Mouse (Mus musculus): Measurements from ENCODE around the gene Stx12. TPM values are rescaled to one million over a fixed set of nuclear protein-coding genes. Genes with fewer than 3 reads are reported as not detected.

The Stx12 gene
- polyA plus RNA-seq, 1 experiment from 2014 or later, result 54.3 TPM

DNA sequence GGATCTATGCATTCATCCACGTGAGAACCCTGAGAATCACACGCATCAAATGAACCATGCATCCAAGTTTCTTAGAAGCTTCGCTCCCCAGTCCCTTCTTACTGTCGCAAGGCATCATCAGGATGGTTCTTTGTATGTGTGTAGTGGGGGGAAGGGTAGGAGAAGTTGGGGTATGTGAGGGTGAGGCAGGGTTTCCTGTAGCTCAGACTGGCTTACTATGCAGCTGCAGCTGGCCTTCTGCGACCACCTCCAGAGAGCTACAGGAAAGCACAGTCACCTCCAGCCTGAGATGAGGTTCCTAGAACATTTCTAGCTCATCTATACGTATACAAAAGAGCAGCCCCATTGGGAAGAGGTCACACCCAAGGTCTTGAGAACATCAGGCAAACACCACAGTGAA is 27.8 kb upstream of the Stx12 start:
- no peaks in the 10 kb centered on the region for H3K4me1 ChIP-seq (ENCODE audit: control insufficient read depth, insufficient read depth, low read length)
- H3K9me3 ChIP-seq (ENCODE audit: control insufficient read depth, low read length), result no peaks in the 10 kb centered on the region
- H3K4me2 ChIP-seq (ENCODE audit: low read depth, low read length), result no peak overlapping the region
- no peak for ATAC-seq
- no peak overlapping the region for H3K27ac ChIP-seq (ENCODE audit: low read length)
- peaks cover 19% of the 10 kb centered on the region for H3K36me3 ChIP-seq (ENCODE audit: control insufficient read depth, insufficient read depth, low read length)
- no peaks in the 10 kb centered on the region for H3K27me3 ChIP-seq (replicated peaks; ENCODE audit: control insufficient read depth, insufficient read depth, low read length)
- WGBS, result 92% methylated on average over 6 of the region's 6 CpGs
- no peak overlapping the region for H3K4me3 ChIP-seq (ENCODE audit: low read length)
- no peak overlapping the region for H3K9ac ChIP-seq (ENCODE audit: low read depth, low read length)

- Histone ChIP-seq H3K27ac (ENCODE audit: low read length) (no peak overlapping the region), H3K4me3 (ENCODE audit: low read length) (no peak overlapping the region), H3K4me2 (ENCODE audit: low read depth, low read length) (no peak overlapping the region), H3K9me3 (ENCODE audit: control insufficient read depth, low read length) (no peaks in the 10 kb centered on the region), H3K36me3 (ENCODE audit: control insufficient read depth, insufficient read depth, low read length) (peaks cover 5% of the 10 kb centered on the region), H3K4me1 (ENCODE audit: control insufficient read depth, insufficient read depth, low read length) (no peaks in the 10 kb centered on the region), H3K27me3 (replicated peaks; ENCODE audit: control insufficient read depth, insufficient read depth, low read length) (no peaks in the 10 kb centered on the region), H3K9ac (ENCODE audit: low read depth, low read length) (no peak overlapping the region)
- ATAC-seq, result no peak
- 91% methylated on average over 5 of the region's 5 CpGs for WGBS
These were observed 21.6 kb upstream of the Stx12 start for GRCm38 (mm10) chr4:132905843-132906360.

GRCm38 (mm10) chr4:132904765-132905309 is 20.5 kb upstream of the Stx12 start:
- no peaks in the 10 kb centered on the region for H3K9me3 ChIP-seq (ENCODE audit: control insufficient read depth, low read length)
- H3K4me3 ChIP-seq (ENCODE audit: low read length), result no peak overlapping the region
- H3K4me2 ChIP-seq (ENCODE audit: low read depth, low read length), result no peak overlapping the region
- H3K36me3 ChIP-seq (ENCODE audit: control insufficient read depth, insufficient read depth, low read length), result peaks cover 4% of the 10 kb centered on the region; the same call in 1 of the 2 replicates
- no peak for ATAC-seq
- H3K4me1 ChIP-seq (ENCODE audit: control insufficient read depth, insufficient read depth, low read length), result no peaks in the 10 kb centered on the region
- H3K27me3 ChIP-seq (replicated peaks; ENCODE audit: control insufficient read depth, insufficient read depth, low read length), result no peaks in the 10 kb centered on the region
- H3K9ac ChIP-seq (ENCODE audit: low read depth, low read length), result no peak overlapping the region
- H3K27ac ChIP-seq (ENCODE audit: low read length), result peak overlapping the region; percentile 55; the same call in 1 of the 2 replicates
- WGBS, result 55% methylated on average over 9 of the region's 9 CpGs

GRCm38 (mm10) chr4:132904071-132904470 is 19.8 kb upstream of the Stx12 start:
- H3K9ac ChIP-seq (ENCODE audit: low read depth, low read length), result no peak overlapping the region
- no peaks in the 10 kb centered on the region for H3K4me1 ChIP-seq (ENCODE audit: control insufficient read depth, insufficient read depth, low read length)
- no peak for ATAC-seq
- H3K4me3 ChIP-seq (ENCODE audit: low read length), result no peak overlapping the region
- no peaks in the 10 kb centered on the region for H3K9me3 ChIP-seq (ENCODE audit: control insufficient read depth, low read length)
- 88% methylated on average over 2 of the region's 2 CpGs for WGBS
- peaks cover 4% of the 10 kb centered on the region; the same call in 1 of the 2 replicates for H3K36me3 ChIP-seq (ENCODE audit: control insufficient read depth, insufficient read depth, low read length)
- H3K4me2 ChIP-seq (ENCODE audit: low read depth, low read length), result no peak overlapping the region
- H3K27me3 ChIP-seq (replicated peaks; ENCODE audit: control insufficient read depth, insufficient read depth, low read length), result no peaks in the 10 kb centered on the region
- no peak overlapping the region for H3K27ac ChIP-seq (ENCODE audit: low read length)

DNA sequence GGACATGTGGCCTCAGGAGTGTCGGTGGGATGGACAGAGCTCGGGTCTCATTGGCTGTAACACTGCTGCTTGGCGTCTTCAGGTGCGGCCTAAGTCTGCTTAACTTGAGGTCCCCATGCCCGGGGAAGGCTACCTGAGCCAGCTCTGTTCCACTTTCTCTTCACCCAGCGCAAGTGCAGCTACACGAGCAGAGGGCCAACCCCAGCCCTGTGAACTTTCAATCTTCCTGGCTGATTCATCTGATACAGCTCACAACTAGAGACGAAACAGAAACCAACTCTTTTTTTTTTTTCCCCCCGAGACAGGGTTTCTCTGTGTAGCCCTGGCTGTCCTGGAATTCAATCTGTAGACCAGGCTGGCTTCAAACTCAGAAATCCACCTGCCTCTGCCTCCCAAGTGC is 13.9 kb upstream of the Stx12 start:
- H3K9ac ChIP-seq (ENCODE audit: low read depth, low read length), result no peak overlapping the region
- 77% methylated on average over 9 of the region's 9 CpGs for WGBS
- H3K4me3 ChIP-seq (ENCODE audit: low read length), result no peak overlapping the region
- H3K36me3 ChIP-seq (ENCODE audit: control insufficient read depth, insufficient read depth, low read length), result no peaks in the 10 kb centered on the region
- no peak for ATAC-seq
- H3K27me3 ChIP-seq (replicated peaks; ENCODE audit: control insufficient read depth, insufficient read depth, low read length), result no peaks in the 10 kb centered on the region
- no peaks in the 10 kb centered on the region for H3K9me3 ChIP-seq (ENCODE audit: control insufficient read depth, low read length)
- H3K4me1 ChIP-seq (ENCODE audit: control insufficient read depth, insufficient read depth, low read length), result no peaks in the 10 kb centered on the region
- no peak overlapping the region for H3K27ac ChIP-seq (ENCODE audit: low read length)
- H3K4me2 ChIP-seq (ENCODE audit: low read depth, low read length), result no peak overlapping the region

DNA sequence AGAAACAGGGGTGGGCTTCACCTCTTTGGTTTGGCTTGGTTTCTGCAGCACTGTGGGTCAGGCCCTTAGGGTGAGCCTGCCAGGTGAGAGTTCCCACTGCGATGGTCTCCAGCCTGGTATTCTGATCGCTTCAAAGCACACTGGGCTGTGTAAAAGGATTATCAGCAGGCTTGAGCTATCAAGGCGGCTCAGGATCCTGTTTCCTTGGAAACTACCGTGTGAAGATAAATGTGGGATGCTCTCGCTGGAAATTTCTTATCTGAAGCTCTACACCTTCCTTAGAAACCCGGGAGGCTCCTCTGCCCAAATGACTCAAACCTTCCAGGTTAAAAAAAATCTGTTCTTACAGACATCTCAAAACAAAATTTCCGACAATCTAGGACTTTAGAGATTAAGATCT is 10.1 kb upstream of the Stx12 start:
- H3K4me3 ChIP-seq (ENCODE audit: low read length), result no peak overlapping the region
- H3K9ac ChIP-seq (ENCODE audit: low read depth, low read length), result no peak overlapping the region
- no peak overlapping the region for H3K27ac ChIP-seq (ENCODE audit: low read length)
- ATAC-seq, result no peak
- no peak overlapping the region for H3K4me2 ChIP-seq (ENCODE audit: low read depth, low read length)
- H3K27me3 ChIP-seq (replicated peaks; ENCODE audit: control insufficient read depth, insufficient read depth, low read length), result no peaks in the 10 kb centered on the region
- no peaks in the 10 kb centered on the region for H3K4me1 ChIP-seq (ENCODE audit: control insufficient read depth, insufficient read depth, low read length)
- no peaks in the 10 kb centered on the region for H3K9me3 ChIP-seq (ENCODE audit: control insufficient read depth, low read length)
- 17% methylated on average over 7 of the region's 7 CpGs for WGBS
- no peaks in the 10 kb centered on the region for H3K36me3 ChIP-seq (ENCODE audit: control insufficient read depth, insufficient read depth, low read length)

DNA sequence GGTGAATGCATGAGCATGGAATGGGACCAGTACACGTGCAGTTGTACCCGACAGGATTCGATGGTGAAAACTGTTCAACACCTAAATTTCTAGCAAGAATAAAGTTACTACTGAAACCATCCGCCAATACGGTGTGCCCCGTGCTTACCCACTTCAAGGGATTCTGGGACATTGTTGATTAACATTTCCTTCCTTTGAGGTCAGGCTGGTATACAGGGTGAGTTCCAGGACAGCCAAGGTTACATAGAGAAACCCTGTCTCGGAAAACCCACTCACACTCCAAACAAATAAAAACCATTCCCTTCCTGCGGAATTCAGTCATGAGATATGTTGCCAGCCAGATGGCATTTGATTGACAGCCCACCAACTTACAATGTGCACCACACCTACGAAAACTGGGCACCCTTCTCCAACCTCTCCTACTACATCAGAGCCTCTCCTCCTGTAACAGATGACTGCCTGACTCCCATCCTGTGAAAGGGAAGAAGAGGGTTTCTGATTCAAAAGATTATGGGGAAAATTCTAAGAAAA is 600 bp upstream of the Stx12 start:
- no peaks in the 10 kb centered on the region for H3K36me3 ChIP-seq (ENCODE audit: control insufficient read depth, insufficient read depth, low read length)
- peaks cover 11% of the 10 kb centered on the region for H3K4me1 ChIP-seq (ENCODE audit: control insufficient read depth, insufficient read depth, low read length)
- no peaks in the 10 kb centered on the region for H3K27me3 ChIP-seq (replicated peaks; ENCODE audit: control insufficient read depth, insufficient read depth, low read length)
- no peaks in the 10 kb centered on the region for H3K9me3 ChIP-seq (ENCODE audit: control insufficient read depth, low read length)
- peak overlapping the region; percentile 62 for H3K4me2 ChIP-seq (ENCODE audit: low read depth, low read length)
- peak overlapping the region; percentile 97 for H3K9ac ChIP-seq (ENCODE audit: low read depth, low read length)
- 9% methylated on average over 9 of the region's 9 CpGs for WGBS
- peak overlapping the region; percentile 99 for H3K4me3 ChIP-seq (ENCODE audit: low read length)
- ATAC-seq, result no peak; the same call in 1 of the 2 replicates
- H3K27ac ChIP-seq (ENCODE audit: low read length), result peak overlapping the region; percentile 82

DNA sequence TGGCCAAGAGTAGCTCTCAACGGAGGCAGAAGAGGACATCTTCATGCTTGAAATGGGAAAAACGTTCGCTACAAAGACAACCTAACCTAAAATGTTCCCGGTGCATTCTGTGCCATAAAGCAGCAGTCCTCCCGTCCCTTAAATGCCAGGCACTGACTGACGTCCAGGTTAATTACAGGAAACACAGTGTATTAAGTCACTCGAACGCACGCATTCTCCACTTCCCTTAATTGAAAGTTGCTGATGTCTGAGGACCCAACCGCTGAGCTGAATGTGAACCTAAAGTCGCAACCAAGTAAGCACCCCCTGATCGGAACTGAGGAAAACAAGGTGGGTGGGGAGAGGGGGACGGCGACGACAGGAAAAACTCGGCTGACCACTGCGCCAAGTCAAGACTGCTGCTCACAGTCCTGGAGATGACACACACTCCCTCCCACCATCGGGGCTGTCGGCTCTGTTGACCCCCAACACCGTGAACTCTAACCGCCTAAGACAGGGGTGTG is 697 bp downstream of the Stx12 start:
- Histone ChIP-seq H3K9ac (ENCODE audit: low read depth, low read length) (peak overlapping the region; percentile 97), H3K9me3 (ENCODE audit: control insufficient read depth, low read length) (no peaks in the 10 kb centered on the region), H3K36me3 (ENCODE audit: control insufficient read depth, insufficient read depth, low read length) (no peaks in the 10 kb centered on the region), H3K27me3 (replicated peaks; ENCODE audit: control insufficient read depth, insufficient read depth, low read length) (no peaks in the 10 kb centered on the region), H3K27ac (ENCODE audit: low read length) (peak overlapping the region; percentile 92), H3K4me3 (ENCODE audit: low read length) (peak overlapping the region; percentile 99), H3K4me2 (ENCODE audit: low read depth, low read length) (peak overlapping the region; percentile 88), H3K4me1 (ENCODE audit: control insufficient read depth, insufficient read depth, low read length) (peaks cover 11% of the 10 kb centered on the region)
- 1% methylated on average over 21 of the region's 21 CpGs for WGBS
- ATAC-seq, result no peak

- 0 out of 2 replicates have a peak overlapping the region, but pooled peaks have one; percentile 18 for H3K4me2 ChIP-seq (ENCODE audit: low read depth, low read length)
- peak overlapping the region; percentile 0; the same call in 1 of the 2 replicates for H3K4me3 ChIP-seq (ENCODE audit: low read length)
- ATAC-seq, result peak; percentile 95
- peaks cover 7% of the 10 kb centered on the region; the same call in 1 of the 2 replicates for H3K36me3 ChIP-seq (ENCODE audit: control insufficient read depth, insufficient read depth, low read length)
- no peaks in the 10 kb centered on the region for H3K9me3 ChIP-seq (ENCODE audit: control insufficient read depth, low read length)
- no peak overlapping the region for H3K9ac ChIP-seq (ENCODE audit: low read depth, low read length)
- 79% methylated on average over 7 of the region's 7 CpGs for WGBS
- peak overlapping the region; percentile 77 for H3K27ac ChIP-seq (ENCODE audit: low read length)
- H3K27me3 ChIP-seq (replicated peaks; ENCODE audit: control insufficient read depth, insufficient read depth, low read length), result no peaks in the 10 kb centered on the region
- peaks cover 13% of the 10 kb centered on the region; the same call in 1 of the 2 replicates for H3K4me1 ChIP-seq (ENCODE audit: control insufficient read depth, insufficient read depth, low read length)
These were observed 9.8 kb downstream of the Stx12 start for GRCm38 (mm10) chr4:132874363-132875097.
